Mouse (Mus musculus) frontal cortex, postnatal 25 days (tissue): Measurements from ENCODE around the gene Gm28553.
"Not testable (repeated sequence)": the region's sequence is repeated elsewhere in the genome, so short reads cannot be mapped to it uniquely, and the experiment has no call there.

Source experiments
- DNase-seq, 2 experiments: peaks; one replicate each; pipeline ENCODE4 v3.0.0; 2022; ENCODE audit warnings: low spot score in 2 of 2

Gm28553 gene

DNA sequence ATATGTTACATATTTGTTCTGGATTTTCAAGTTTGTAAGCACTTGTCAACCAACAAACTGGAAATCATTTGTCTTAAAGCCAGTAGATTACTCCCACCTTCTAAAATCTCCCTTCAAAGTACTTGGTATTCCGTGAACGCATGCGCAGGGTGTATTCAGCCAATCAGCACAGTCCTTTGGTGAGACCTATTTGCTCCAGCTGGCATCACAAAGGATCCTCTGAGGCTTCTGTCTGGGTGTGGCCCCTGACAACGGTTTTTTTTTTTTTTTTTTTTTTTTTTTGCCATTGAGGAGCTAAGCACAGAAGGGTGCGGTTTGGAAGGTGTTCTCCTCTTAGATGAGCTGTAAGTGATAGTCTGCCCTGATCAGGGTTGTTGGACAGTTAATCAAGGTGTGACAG is at the start of gene Gm28553:
Gene Gm28553 (plus strand): TSS at position 301 of the 400 bp plus-strand sequence.
- not testable (repeated sequence) for DNase-seq
